Mouse (Mus musculus) lung, embryonic 16.5 days (tissue): ENCODE measurements around the gene Arid5a. TPM values are rescaled to one million over a fixed set of nuclear protein-coding genes. Genes with fewer than 3 reads are reported as not detected.

Experiments used
- ATAC-seq: fragments of 200-750 bp; cut with Nextera tagmentation; 2 replicates; pipeline ENCODE4 v1.8.0; 2017; ENCODE audit warnings: low read depth, mild to moderate bottlenecking, moderate library complexity
- H3K27ac ChIP-seq: fragments of 300-500 bp; sonication (generic); 2 replicates; pipeline ENCODE4 v1.5.1; 2014; ENCODE audit warnings: mild to moderate bottlenecking, control low read depth, low read length
- H3K27me3 ChIP-seq: fragments of 300-500 bp; sonication (generic); 2 replicates; pipeline ENCODE4 v1.6.1; 2014; ENCODE audit warnings: low read depth, low read length, mixed read lengths; ENCODE audit not compliant: control insufficient read depth, insufficient read depth
- H3K36me3 ChIP-seq: fragments of 300-500 bp; sonication (generic); 2 replicates; pipeline ENCODE4 v1.6.1; 2014; ENCODE audit warnings: low read length; ENCODE audit not compliant: control insufficient read depth, insufficient read depth
- H3K4me1 ChIP-seq: fragments of 300-500 bp; sonication (generic); replicated peaks from 2 replicates; pipeline ENCODE4 v1.6.1; 2014; ENCODE audit warnings: low read length, mixed read lengths; ENCODE audit not compliant: control insufficient read depth, insufficient read depth
- H3K4me2 ChIP-seq: fragments of 300-500 bp; sonication (generic); 2 replicates; pipeline ENCODE4 v1.6.1; 2014; ENCODE audit warnings: low read depth, low read length, control low read depth
- H3K4me3 ChIP-seq: fragments of 300-500 bp; sonication (generic); 2 replicates; pipeline ENCODE4 v1.5.1; 2014; ENCODE audit warnings: mild to moderate bottlenecking, low read length, control low read depth
- H3K9ac ChIP-seq: fragments of 300-500 bp; sonication (generic); 2 replicates; pipeline ENCODE4 v1.6.1; 2014; ENCODE audit warnings: low read length, control low read depth
- H3K9me3 ChIP-seq: fragments of 300-500 bp; sonication (generic); 2 replicates; pipeline ENCODE4 v1.6.1; 2016; ENCODE audit warnings: low read length; ENCODE audit not compliant: control insufficient read depth
- WGBS: fragments of 180-500 bp; shearing (Covaris S2); extraction: QIAGEN DNeasy Blood & Tissue Kit; methylation state at CpG from one replicate; pipeline ENCODE4 v1.1.7; 2014; 5-methylcytosine and 5-hydroxymethylcytosine counted together
- microRNA-seq: library from miRNA; unstranded; fragments of <30 nt; microRNA quantifications from one replicate; pipeline ENCODE4, GENCODE M21; 2016
- polyA plus RNA-seq: library from polyadenylated mRNA; unstranded; fragments of >200 nt; fragmentation: Nextera tagmentation; extraction: Ambion mirVana; gene quantifications from 2 replicates; pipeline ENCODE4 v1.2.1, GENCODE M21; 2015

Arid5a gene
- polyA plus RNA-seq, 1 experiment from 2014 or later = 10.9 TPM

- no peak for ATAC-seq
- Histone ChIP-seq H3K27ac (no peak overlapping the region), H3K36me3 (no peaks in the 10 kb centered on the region), H3K4me2 (no peak overlapping the region), H3K9ac (no peak overlapping the region), H3K4me1 (peaks cover 9% of the 10 kb centered on the region), H3K4me3 (no peak overlapping the region), H3K9me3 (no peaks in the 10 kb centered on the region), H3K27me3 (no peaks in the 10 kb centered on the region)
- 73% methylated on average over 6 of the region's 6 CpGs for WGBS
Observed at GRCm38 (mm10) chr1:36370918-36371317, 63.4 kb downstream of the Arid5a start.

- ATAC-seq = no peak
- Histone ChIP-seq H3K27me3 (no peaks in the 10 kb centered on the region), H3K4me3 (no peak within 1 kb of the TSS), H3K9ac (no peak within 1 kb of the TSS), H3K9me3 (no peaks in the 10 kb centered on the region), H3K4me1 (peaks cover 9% of the 10 kb centered on the region), H3K27ac (no peak within 1 kb of the TSS), H3K4me2 (no peak within 1 kb of the TSS), H3K36me3 (no peaks in the 10 kb centered on the region)
- 59% methylated on average over 10 of the region's 10 CpGs for WGBS
Observed at GRCm38 (mm10) chr1:36371934-36372845, 64.7 kb downstream of the Arid5a start, which contains the start of gene Fer1l5. Gene Fer1l5, plus strand, starts transcription at chr1:36372291.

Small RNAs within 50 kb of the gene (microRNA-seq; reads per million reads assigned to microRNA genes)
- gene Mir6898 = not detected

Other genes with a start within 250 kb of the Arid5a start
- 4.4 and 5.1 TPM in 2 replicates for gene Hs6st1, start 239.3 kb upstream of the Arid5a start, polyA plus RNA-seq
- 51.8 and 56.1 TPM in 2 replicates for gene Uggt1, start 63.0 kb upstream of the Arid5a start, polyA plus RNA-seq
- 7.5 and 7.7 TPM in 2 replicates for gene Neurl3, start 33.1 kb upstream of the Arid5a start, polyA plus RNA-seq
- 40.8 and 42.9 TPM in 2 replicates for gene Kansl3, start 61.4 kb downstream of the Arid5a start, polyA plus RNA-seq
- gene Fer1l5, start 64.6 kb downstream of the Arid5a start, polyA plus RNA-seq = 0.88 and 1.1 TPM in 2 replicates
- 45.6 and 48.5 TPM in 2 replicates for gene Lman2l, start 137.5 kb downstream of the Arid5a start, polyA plus RNA-seq
- gene Cnnm4, start 163.9 kb downstream of the Arid5a start, polyA plus RNA-seq = 12.3 and 13.0 TPM in 2 replicates
- 3.5 and 4.4 TPM in 2 replicates for gene Cnnm3, start 204.1 kb downstream of the Arid5a start, polyA plus RNA-seq
- 17.9 and 20.0 TPM in 2 replicates for gene Ankrd23, start 229.2 kb downstream of the Arid5a start, polyA plus RNA-seq
- gene Gm42417, start 231.7 kb downstream of the Arid5a start, polyA plus RNA-seq = 0.29 TPM in 1 of 2 replicates, not detected in the other
- 23.3 and 26.2 TPM in 2 replicates for gene Ankrd39, start 239.7 kb downstream of the Arid5a start, polyA plus RNA-seq